In the genomic region with DNA sequence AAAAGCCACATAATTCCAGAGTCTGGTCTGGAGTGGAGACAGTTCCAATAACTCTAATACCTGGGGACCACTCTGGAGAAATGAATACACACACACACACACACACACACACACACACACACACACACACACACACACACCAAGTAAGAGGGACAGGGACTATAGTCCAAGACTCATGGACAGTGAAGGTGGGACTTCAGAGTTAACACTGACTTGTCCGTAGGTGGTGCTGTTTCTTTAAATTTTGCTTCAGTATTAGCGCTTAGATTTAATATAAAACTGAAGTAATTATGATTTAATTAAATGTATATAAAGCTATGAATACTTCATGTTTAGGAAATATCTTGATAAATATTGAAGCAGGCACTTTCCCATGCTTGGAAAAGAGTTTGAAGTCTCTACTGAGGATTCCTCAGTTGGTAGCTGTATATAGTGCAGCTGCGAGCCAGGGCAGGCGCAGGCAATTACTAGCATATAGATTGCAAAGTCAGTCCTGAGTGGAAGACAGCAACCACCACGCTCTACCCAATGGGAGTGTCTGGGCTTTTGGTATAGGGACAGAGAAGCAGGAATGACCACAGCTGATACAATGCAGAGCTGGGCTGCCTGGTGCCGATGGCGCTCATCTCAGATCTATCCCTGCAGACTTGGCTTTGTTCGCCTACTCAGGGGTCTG, we compare ENCODE assay signal across 17 mouse cellular contexts.
DNase-seq lines count a peak whose midpoint lies in the region; ATAC-seq and TF ChIP-seq lines count a peak whose summit lies in the region.
"Had no signal": no experiment of that assay in that cellular context is flagged by ENCODE, and none has a peak within 500 bp of the region (broad histone marks: within the 10 kb centered on the region; RNA-seq: fewer than 3 reads in every experiment).

No protein-coding gene starts in this region.

- H3K4me2 ChIP-seq in heart, embryonic 15.5 days, result no peak overlapping the region
- no peak overlapping the region for H3K4me2 ChIP-seq in liver, postnatal 0 days (ENCODE audit: low read depth, low read length)
- H3K4me2 ChIP-seq in liver, embryonic 12.5 days, result no peak overlapping the region
- H3K4me2 ChIP-seq in CH12.LX (ENCODE audit: insufficient read depth, low read depth, poor library complexity, severe bottlenecking), result no peak overlapping the region
- no peak overlapping the region for H3K4me2 ChIP-seq in hindbrain, postnatal 0 days (ENCODE audit: low read depth, low read length)
- H3K4me2 ChIP-seq: forebrain, embryonic 12.5 days; limb, embryonic 12.5 days; liver, embryonic 15.5 days had no signal

- DNase-seq in heart, embryonic 10.5 days (ENCODE audit: low spot score), result no peak
- DNase-seq in liver, postnatal 0 days, result no peak
- no peak for DNase-seq in CH12.LX (ENCODE audit: extremely low read depth)
- DNase-seq in hindbrain, postnatal 0 days (ENCODE audit: low spot score), result no peak
- no peak for DNase-seq in adrenal gland, adult 18-20 months (ENCODE audit: low spot score in 2 of 2)
- DNase-seq in urinary bladder, adult 2 months (ENCODE audit: low spot score), result no peak
- DNase-seq: adrenal gland, postnatal 25 days; cerebellum, adult 9-11 months; embryo, embryonic 11 days; kidney, adult 9 months; thymus, adult 18-20 months had no signal

- in situ Hi-C loops in CH12.LX (cut with MboI; ENCODE audit: low pct_ligation_motif_present, low pct_unique_long_range_greater_than_20kb, low sequenced_read_pairs), result no loop called here

- no peaks in the 10 kb centered on the region for H3K9me3 ChIP-seq in heart, embryonic 15.5 days (replicated peaks)
- no peaks in the 10 kb centered on the region for H3K9me3 ChIP-seq in heart, embryonic 10.5 days
- no peaks in the 10 kb centered on the region for H3K9me3 ChIP-seq in liver, postnatal 0 days (ENCODE audit: low read length)
- H3K9me3 ChIP-seq in liver, embryonic 12.5 days (replicated peaks), result no peaks in the 10 kb centered on the region
- no peaks in the 10 kb centered on the region for H3K9me3 ChIP-seq in CH12.LX (replicated peaks; ENCODE audit: low read length)
- H3K9me3 ChIP-seq in hindbrain, postnatal 0 days (ENCODE audit: low read length), result no peaks in the 10 kb centered on the region
- H3K9me3 ChIP-seq: forebrain, embryonic 12.5 days; limb, embryonic 12.5 days; liver, embryonic 15.5 days; megakaryocyte, embryonic 14.5 days had no signal

- no peaks in the 10 kb centered on the region for H3K36me3 ChIP-seq in heart, embryonic 15.5 days
- H3K36me3 ChIP-seq in heart, embryonic 10.5 days, result 0 out of 2 replicates have a peak, but pooled peaks cover 3% of the 10 kb centered on the region
- peaks cover 7% of the 10 kb centered on the region; the same call in 1 of the 2 replicates for H3K36me3 ChIP-seq in liver, postnatal 0 days (replicated peaks; ENCODE audit: insufficient read depth, low read length)
- 0 out of 2 replicates have a peak, but pooled peaks cover 3% of the 10 kb centered on the region for H3K36me3 ChIP-seq in liver, embryonic 12.5 days
- H3K36me3 ChIP-seq in CH12.LX (replicated peaks in 1 of 2; ENCODE audit: control insufficient read depth in 1 of 2, insufficient read depth in 1 of 2, low read length in 1 of 2), result peaks cover 8 to 45% of the 10 kb centered on the region in 2 experiments
- no peaks in the 10 kb centered on the region for H3K36me3 ChIP-seq in hindbrain, postnatal 0 days (ENCODE audit: insufficient read depth, low read length)
- H3K36me3 ChIP-seq: forebrain, embryonic 12.5 days had no signal

- H3K79me2 ChIP-seq in CH12.LX (replicated peaks; ENCODE audit: control insufficient read depth, extremely low read depth, insufficient read depth, poor library complexity, severe bottlenecking), result no peaks in the 10 kb centered on the region

- no peak overlapping the region for H3K9ac ChIP-seq in heart, embryonic 15.5 days
- H3K9ac ChIP-seq in liver, postnatal 0 days (replicated peaks), result no peak overlapping the region
- no peak overlapping the region for H3K9ac ChIP-seq in liver, embryonic 12.5 days
- H3K9ac ChIP-seq in CH12.LX (ENCODE audit: insufficient read depth, low read depth), result no peak overlapping the region
- no peak overlapping the region for H3K9ac ChIP-seq in hindbrain, postnatal 0 days (replicated peaks; ENCODE audit: low read length)
- H3K9ac ChIP-seq: forebrain, embryonic 12.5 days; limb, embryonic 12.5 days; liver, embryonic 15.5 days had no signal

- no peaks in the 10 kb centered on the region for H3K27me3 ChIP-seq in heart, embryonic 15.5 days
- no peaks in the 10 kb centered on the region for H3K27me3 ChIP-seq in heart, embryonic 10.5 days (ENCODE audit: insufficient read depth, poor library complexity, severe bottlenecking)
- no peaks in the 10 kb centered on the region for H3K27me3 ChIP-seq in liver, postnatal 0 days (ENCODE audit: insufficient read depth, low read length)
- H3K27me3 ChIP-seq in liver, embryonic 12.5 days (replicated peaks), result no peaks in the 10 kb centered on the region
- no peaks in the 10 kb centered on the region for H3K27me3 ChIP-seq in CH12.LX (replicated peaks)
- no peaks in the 10 kb centered on the region for H3K27me3 ChIP-seq in hindbrain, postnatal 0 days (ENCODE audit: insufficient read depth, low read length)
- H3K27me3 ChIP-seq: forebrain, embryonic 12.5 days; limb, embryonic 12.5 days; liver, embryonic 15.5 days; megakaryocyte, embryonic 14.5 days had no signal

- WGBS in heart, embryonic 15.5 days, result 77% methylated on average over 8 of the region's 8 CpGs
- 77% methylated on average over 8 of the region's 8 CpGs for WGBS in heart, embryonic 10.5 days
- WGBS in liver, postnatal 0 days (ENCODE audit: insufficient replicate concordance), result 77% methylated on average over 8 of the region's 8 CpGs
- 68% methylated on average over 8 of the region's 8 CpGs for WGBS in liver, embryonic 12.5 days (ENCODE audit: insufficient replicate concordance)
- WGBS in hindbrain, postnatal 0 days, result 79% methylated on average over 8 of the region's 8 CpGs

- 0 out of 2 replicates have a peak, but pooled peaks have one; percentile 27 for ATAC-seq in heart, embryonic 15.5 days (replicated peaks; ENCODE audit: insufficient number of reproducible peaks, insufficient read depth, low FRiP score, low read depth)
- no peak for ATAC-seq in liver, postnatal 0 days
- ATAC-seq in liver, embryonic 12.5 days, result no peak
- ATAC-seq in hindbrain, postnatal 0 days, result peak; percentile 47

- TF ChIP-seq RAD21 in CH12.LX (IDR thresholded peaks at IDR 0.05; ENCODE audit: low read depth, low read length), result peak; percentile 63

- dilution Hi-C loops in CH12.LX (cut with MboI; ENCODE audit: extremely low pct_ligation_motif_present, extremely low pct_unique_long_range_greater_than_20kb, low sequenced_read_pairs), result no loop called here

- peaks cover 3% of the 10 kb centered on the region for H3K4me1 ChIP-seq in heart, embryonic 15.5 days (replicated peaks)
- peaks cover 17% of the 10 kb centered on the region for H3K4me1 ChIP-seq in heart, embryonic 10.5 days
- no peaks in the 10 kb centered on the region for H3K4me1 ChIP-seq in liver, postnatal 0 days (ENCODE audit: insufficient read depth)
- H3K4me1 ChIP-seq in liver, embryonic 12.5 days, result no peaks in the 10 kb centered on the region
- no peaks in the 10 kb centered on the region for H3K4me1 ChIP-seq in CH12.LX (ENCODE audit: control insufficient read depth in 1 of 2, insufficient read depth in 2 of 2)
- no peaks in the 10 kb centered on the region for H3K4me1 ChIP-seq in hindbrain, postnatal 0 days (ENCODE audit: insufficient read depth, low read length)
- H3K4me1 ChIP-seq: forebrain, embryonic 12.5 days; limb, embryonic 12.5 days; liver, embryonic 15.5 days had no signal

- no peak overlapping the region for H3K4me3 ChIP-seq in heart, embryonic 15.5 days
- no peak overlapping the region for H3K4me3 ChIP-seq in heart, embryonic 10.5 days
- no peak overlapping the region for H3K4me3 ChIP-seq in liver, postnatal 0 days (ENCODE audit: low read depth, low read length)
- no peak overlapping the region for H3K4me3 ChIP-seq in liver, embryonic 12.5 days
- H3K4me3 ChIP-seq in CH12.LX (replicated peaks in 1 of 3; ENCODE audit: low read depth in 2 of 3, low read length in 2 of 3, poor library complexity in 1 of 3), result no peak overlapping the region
- no peak overlapping the region for H3K4me3 ChIP-seq in hindbrain, postnatal 0 days (ENCODE audit: low read length)
- H3K4me3 ChIP-seq: forebrain, embryonic 12.5 days; limb, embryonic 12.5 days; liver, embryonic 15.5 days; megakaryocyte, embryonic 14.5 days had no signal

- TF ChIP-seq CTCF in liver, postnatal 0 days (IDR thresholded peaks at IDR 0.05; ENCODE audit: low read depth), result peak; percentile 31; the same call in 1 of the 2 replicates
- TF ChIP-seq CTCF in CH12.LX (conservative IDR thresholded peaks at IDR 0.05 in 1 of 2, IDR thresholded peaks at IDR 0.05 in 1 of 2; ENCODE audit: low read depth in 2 of 2, low read length in 2 of 2), result peak in 1 of 2 experiments; percentile 55; a peak in 2 of 4 replicates
- peak; percentile 45; the same call in 1 of the 2 replicates for TF ChIP-seq CTCF in hindbrain, postnatal 0 days (IDR thresholded peaks at IDR 0.05; ENCODE audit: low read depth)

- no peak for TF ChIP-seq POLR2A in CH12.LX (IDR thresholded peaks at IDR 0.05; ENCODE audit: low read depth, low read length)

- H3K27ac ChIP-seq in heart, embryonic 15.5 days, result no peak overlapping the region
- no peak overlapping the region for H3K27ac ChIP-seq in heart, embryonic 10.5 days
- no peak overlapping the region for H3K27ac ChIP-seq in liver, postnatal 0 days (ENCODE audit: low read depth)
- H3K27ac ChIP-seq in liver, embryonic 12.5 days, result no peak overlapping the region
- no peak overlapping the region for H3K27ac ChIP-seq in CH12.LX (ENCODE audit: insufficient read depth, low read depth)
- H3K27ac ChIP-seq in hindbrain, postnatal 0 days, result no peak overlapping the region
- H3K27ac ChIP-seq: forebrain, embryonic 12.5 days; limb, embryonic 12.5 days; liver, embryonic 15.5 days had no signal

- TF ChIP-seq EP300 in liver, postnatal 0 days (IDR thresholded peaks at IDR 0.05; ENCODE audit: low read depth), result no peak
- no peak for TF ChIP-seq EP300 in CH12.LX (IDR thresholded peaks at IDR 0.05; ENCODE audit: low read length)

TF ChIP-seq in CH12.LX, 34 proteins besides CTCF, POLR2A, EP300 and RAD21:
- TF ChIP-seq NRF1 (IDR thresholded peaks at IDR 0.05; ENCODE audit: low read depth, low read length) (no peak), SMC3 (IDR thresholded peaks at IDR 0.05; ENCODE audit: low read depth, low read length) (peak; percentile 42)

Comparison
In these comparisons a context has a peak if more than half of its experiments do, and no peak if none do; other contexts are left out.
1. ATAC-seq: peak in heart, embryonic 15.5 days (single experiment) and hindbrain, postnatal 0 days (single experiment); none in liver, postnatal 0 days (single experiment) and liver, embryonic 12.5 days (single experiment).